Mouse (Mus musculus) T-helper 2 cell (primary cell): ENCODE data around the gene Dnah7c.
"Not testable (repeated sequence)": the region's sequence is repeated elsewhere in the genome, so short reads cannot be mapped to it uniquely, and the experiment has no call there.

Source experiments
- in situ Hi-C: fragments of 300-600 bp; cut with MboI, MseI; formaldehyde crosslinking; loops from one replicate; pipeline ENCODE4 v1.15.1; 2025; ENCODE audit warnings: high pct_unique_total_duplicates

The Dnah7c gene

DNA sequence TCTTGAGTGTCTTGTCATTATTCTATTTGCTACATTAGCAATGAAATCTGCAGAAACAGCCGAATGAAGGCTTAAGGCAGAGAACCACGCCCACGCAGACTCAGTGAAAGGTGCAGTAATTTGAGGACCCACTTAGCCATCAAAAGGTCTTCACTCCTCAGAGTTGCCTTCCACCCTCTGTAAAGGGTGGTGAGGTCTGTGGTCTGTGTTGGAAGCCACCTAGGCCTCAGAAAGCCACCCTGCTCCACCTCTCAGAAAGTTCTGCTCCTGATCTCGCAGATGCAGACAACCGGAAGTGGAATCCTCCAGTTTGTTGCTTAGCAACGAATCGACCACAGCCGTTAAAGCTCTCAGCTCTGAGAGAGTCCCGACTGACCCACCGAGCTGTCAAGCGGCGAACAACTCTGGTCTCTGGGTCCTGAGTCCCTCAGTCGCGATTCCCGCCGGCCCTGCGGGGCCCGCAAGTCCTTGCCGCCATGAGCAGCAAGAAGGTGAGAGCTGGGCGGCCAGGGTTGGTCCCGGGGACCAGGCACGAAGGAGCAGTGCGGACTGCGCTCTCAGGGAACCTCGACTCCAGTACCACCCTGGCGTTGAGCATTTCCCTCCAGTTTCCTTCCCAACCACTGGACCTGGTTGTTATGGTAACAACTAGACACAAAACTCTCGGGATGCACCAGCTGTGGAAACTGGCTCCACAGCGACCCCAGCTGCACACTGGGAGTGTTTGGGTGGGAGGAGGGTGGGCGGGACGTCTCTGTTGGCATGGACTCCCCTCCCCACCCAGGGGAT is at the start of gene Dnah7c:
Dnah7c (plus strand) TSS at position 456 of the 789 bp plus-strand sequence.
- in situ Hi-C loops: no loop called here

DNA sequence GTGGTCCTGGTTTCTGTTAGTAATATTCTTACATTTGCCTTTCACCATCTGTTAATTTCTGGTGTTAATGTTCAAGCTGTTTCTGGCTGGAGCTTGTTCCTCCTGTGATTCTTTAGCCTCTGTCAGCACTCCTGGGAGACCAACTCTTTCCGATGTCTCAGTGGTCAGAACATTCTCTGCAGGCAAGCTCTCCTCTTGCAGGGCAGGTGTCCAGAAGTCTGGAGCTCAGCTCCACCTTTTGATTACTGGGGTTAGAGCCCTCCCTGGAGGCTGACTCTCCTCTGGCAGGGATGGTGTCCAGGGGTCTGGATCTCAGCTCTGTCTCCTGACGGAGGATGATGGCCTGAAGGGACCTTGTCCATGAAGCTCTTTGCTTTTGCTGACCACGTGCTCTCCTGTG is 44.8 kb upstream of the Dnah7c start:
- in situ Hi-C loops: not testable (repeated sequence)

DNA sequence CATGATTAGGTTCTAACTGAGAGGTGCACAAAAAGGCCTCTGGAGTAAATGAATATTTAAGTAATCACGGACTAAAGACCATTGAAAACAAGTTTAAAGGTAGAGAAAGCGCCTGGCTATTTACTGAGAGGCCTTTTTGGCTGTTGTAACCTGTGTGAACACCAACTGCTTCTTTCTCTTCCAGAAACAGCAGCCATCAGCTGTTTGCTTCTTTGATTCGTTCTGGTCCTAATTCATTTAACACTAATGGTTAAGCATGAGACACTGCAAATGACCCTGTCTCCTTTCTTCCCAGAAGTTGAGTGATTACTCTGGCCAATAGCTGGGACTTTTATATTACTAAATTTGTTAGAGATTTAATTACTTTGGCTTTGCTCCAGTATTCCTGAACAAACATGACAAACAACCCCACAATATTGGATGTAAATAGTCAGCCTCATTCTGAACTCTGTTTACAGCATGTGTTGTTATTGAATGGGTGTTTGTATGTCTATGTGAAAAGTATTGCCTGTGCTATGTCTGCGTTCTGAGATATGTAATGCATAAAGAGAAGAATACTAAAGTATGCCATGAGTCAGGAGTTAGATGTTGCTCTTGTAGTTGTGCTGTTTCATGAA is 30.6 kb upstream of the Dnah7c start:
- in situ Hi-C loops: not testable (repeated sequence)

DNA sequence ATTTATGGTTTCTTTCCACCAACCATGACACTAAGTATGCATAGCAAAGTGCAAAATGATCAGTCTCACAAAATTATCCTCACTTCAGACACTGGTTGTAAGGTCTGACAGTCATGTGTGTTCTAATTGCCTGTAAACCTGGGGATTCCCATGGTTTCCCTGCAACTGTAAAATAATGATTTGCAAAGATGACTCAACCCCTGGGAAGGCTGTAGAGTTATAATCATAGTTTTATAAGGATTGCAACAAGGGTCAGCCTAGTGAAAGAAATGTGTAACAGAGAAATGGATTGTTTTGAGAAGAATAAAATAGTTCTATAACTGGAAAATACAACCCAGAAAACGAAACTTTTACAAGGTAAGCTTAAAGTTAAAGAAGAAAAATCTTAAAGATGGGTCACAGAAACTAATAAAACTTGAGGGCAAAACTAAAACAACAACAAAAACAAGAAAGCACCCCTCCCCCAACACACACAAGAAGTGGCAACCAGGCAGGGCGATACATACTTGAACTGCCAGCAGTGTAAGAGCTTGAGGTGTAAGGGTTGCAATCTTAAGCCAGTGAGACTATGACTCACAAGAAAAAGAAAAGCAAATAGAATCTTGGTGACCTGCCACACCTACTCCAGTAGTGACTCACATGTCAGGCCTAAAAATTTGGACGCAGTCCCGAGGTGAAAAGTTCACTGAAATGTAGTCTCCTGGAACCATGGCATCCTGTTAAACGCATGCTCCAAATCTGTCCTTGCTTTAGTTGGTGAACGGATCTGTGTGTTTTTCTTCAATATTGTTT is 16.9 kb upstream of the Dnah7c start:
- in situ Hi-C loops: loop anchor here (25.0 kb wide), 1 partner anchor 571 kb away; no protein-coding TSS in a partner anchor

DNA sequence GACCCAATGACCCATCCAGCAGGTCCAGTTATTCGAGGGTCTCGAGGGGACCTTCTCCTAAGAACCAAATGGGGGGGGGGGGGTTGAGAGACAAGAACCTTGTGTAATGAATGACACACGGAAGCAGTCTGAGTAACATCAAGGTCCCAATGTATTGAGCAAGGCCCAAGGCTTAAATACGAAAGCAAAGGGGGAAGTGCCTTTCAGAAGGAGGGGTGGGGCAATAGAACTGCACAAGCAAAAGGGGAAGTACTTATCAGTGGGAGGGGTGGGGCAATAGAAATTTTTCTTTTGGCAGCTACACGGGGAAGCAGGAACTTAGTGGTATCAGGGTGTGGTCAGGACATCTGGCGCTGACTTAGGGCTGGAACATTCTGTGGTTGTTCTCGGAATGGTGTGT is 10.6 kb upstream of the Dnah7c start:
- in situ Hi-C loops: loop anchor here (25.0 kb wide), 1 partner anchor 577 kb away; no protein-coding TSS in a partner anchor

DNA sequence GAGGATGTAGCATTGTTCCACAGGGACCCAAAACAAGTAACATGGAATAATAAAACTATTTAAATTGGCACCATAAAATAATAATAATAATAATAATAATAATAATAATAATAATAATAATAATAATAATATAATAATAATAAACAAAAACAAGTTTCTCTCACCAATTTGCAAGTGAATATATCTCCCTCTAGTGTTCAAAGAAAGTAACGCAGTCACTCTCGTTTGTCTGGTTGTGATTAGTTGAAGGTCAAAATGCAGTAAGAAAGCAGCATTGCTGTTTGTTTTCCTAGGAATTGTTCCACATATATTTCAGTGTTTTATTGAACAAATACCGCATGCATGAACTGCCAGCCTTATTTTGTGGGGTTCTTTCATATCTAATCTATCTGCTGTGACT is 8.4 kb upstream of the Dnah7c start:
- in situ Hi-C loops: loop anchor here (25.0 kb wide), 1 partner anchor 580 kb away; no protein-coding TSS in a partner anchor

DNA sequence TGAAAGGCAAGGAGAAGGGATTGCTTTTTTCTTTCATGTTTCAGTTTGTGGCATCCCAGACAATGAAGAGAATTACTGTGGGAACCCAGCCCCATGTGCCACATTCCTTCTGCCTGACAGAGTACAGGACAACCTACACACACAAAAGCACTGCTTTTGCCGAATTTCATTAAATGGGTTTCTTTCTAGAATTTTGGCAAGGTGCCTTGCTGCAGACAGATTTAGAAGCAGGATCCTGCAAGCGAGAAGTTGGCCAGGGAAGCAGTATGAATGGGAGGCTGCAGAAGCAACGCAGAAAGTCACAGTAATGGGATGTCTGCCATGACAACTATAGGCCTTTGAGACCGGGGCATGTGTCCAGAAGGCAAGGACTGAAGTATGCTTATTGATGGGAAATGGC is 6.4 kb upstream of the Dnah7c start:
- in situ Hi-C loops: loop anchor here (25.0 kb wide), 1 partner anchor 582 kb away; no protein-coding TSS in a partner anchor

DNA sequence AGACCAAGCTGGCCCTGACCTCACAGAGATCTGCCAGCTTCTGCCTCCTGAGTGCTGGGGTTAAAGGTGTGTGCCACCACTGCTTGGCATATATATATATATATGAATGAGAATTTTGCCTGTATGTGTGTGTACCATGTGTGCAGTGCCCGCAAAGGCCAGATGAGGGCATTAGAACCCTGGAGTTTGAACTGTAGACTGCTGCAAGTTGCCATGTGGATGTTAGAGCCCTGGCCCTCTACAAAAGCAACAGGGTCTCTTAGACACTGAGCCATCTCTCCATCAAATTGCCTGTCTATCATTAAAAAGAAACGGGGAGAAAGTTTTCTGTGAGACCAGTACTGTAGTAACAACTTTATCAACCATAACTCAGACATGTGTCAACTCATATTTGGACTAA is 3.0 kb downstream of the Dnah7c start:
- in situ Hi-C loops: no loop called here

DNA sequence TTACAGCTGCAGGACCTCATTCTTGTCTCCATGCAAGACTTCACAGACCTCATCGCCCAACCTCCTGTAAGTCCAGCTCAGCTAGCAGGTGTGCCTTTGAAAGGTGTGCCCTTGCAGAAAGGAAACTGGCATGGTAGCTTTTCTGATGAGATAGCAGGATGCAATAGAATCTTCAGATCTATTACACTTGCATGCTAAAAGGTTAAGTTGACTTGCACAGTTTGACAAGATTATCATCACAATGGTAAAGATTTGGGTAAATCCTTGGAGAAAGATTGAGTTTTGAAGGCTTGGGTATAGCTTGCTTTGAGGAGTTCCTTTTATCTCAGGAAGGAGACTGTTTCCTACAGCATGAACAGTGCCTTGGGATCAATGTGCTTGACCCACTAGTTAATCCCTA is 89.3 kb downstream of the Dnah7c start:
- in situ Hi-C loops: not testable (repeated sequence)

DNA sequence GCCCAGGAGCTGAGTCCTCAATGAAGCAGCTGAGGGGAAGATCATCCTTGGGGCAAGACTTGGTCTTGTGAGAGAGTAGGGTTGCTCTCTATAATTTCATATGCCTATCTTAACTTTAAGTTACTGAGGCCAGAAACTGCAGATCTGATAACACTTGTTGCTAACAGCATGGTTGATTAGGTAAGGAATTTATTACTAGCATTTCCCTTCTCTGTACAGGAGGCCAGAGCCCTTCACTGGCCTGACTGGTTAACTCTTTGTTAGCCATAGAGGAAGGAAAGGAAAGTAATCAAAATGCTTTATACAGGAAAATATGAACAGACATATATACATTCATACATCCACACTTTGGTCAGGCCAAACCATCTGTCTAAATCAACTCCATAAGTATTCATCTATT is 95.6 kb downstream of the Dnah7c start:
- in situ Hi-C loops: loop anchor here (5.0 kb wide), 1 partner anchor 394 kb away; no protein-coding TSS in a partner anchor

DNA sequence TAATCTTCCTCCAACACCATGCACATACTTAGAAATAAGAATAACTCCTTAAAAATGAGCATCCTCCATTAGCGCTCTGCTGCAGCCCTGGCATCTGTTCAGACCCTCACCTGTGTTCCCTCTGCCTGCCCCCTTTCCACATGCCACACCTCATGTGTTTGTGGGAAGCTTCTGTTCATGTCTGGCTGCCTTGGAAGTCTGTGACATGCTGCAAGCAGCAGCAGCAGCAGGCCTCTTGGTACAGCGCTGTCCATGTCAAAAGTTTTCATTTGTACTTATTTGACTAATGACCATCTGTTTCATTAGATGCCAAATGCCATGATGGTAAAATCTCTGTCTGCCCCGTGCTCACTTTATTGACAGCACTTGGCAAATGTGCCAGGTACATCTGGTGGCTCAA is 101.1 kb downstream of the Dnah7c start:
- in situ Hi-C loops: not testable (repeated sequence)

DNA sequence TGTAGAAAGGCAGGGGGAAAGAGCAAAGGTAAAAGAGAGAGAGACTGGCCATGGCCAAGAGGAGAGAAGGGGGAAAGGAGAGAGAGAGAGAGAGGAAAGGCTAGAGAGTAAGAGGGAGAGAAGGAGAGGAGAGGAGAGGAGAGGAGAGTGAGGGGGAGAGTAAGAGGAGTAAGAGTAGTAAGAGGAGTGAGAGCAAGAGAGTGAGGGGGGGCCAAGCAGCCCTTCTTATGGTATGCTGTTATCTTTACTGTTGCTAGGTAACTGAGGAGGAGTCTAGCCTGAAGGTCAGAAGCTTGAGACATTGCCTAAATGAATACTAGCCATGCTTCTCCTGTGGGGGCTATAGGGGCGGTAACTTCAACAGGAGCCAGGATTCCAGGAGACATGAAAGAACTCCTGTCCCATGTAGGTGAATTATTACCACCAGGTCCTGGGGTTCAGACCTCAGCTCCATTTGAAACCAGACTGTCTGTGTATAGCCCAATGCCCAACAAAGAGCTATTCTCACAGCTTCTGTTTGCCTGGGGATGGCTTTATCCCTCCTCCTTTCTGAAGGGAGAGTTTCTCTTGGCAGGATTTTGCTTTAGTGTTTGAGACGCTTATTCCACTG is 119.5 kb downstream of the Dnah7c start:
- in situ Hi-C loops: no loop called here

DNA sequence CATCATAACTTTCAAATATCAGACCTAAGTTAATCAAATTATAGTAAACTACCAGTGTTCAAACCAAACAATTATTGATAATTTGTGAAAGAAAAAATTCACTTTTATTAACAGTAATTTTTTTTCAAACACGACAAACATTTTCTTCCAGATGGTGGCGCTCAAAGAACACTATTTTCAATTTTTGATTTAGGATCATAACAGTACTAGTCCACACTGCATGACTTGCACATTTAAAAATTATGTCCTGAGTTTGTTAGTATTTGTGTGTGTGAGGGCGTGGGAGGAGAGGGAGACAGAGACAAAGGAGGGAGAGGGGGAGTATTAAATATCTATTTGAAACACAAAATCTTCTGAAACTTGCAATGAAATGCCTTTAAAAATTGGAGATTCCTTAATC is 155.0 kb downstream of the Dnah7c start:
- in situ Hi-C loops: no loop called here

DNA sequence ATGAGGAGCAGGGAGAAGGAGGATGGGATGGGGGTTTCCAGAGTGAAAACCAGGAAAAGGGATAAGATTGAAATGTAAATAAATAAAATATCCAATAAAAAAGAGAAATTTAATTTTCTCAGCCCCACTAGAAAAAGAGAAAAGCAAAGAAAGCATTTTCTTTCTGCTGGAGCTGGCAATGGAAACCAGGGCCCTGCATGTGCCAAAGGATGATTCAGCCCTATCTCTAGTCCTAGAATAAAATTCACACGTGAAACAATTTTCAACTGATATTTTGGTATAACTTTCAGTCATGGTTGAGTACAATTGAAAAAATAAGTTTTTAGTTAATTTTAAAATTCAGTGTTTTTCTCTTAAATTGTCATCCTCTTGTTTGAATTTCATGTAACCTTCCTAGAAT is 168.4 kb downstream of the Dnah7c start:
- in situ Hi-C loops: loop anchor here (10.0 kb wide), 1 partner anchor 419 kb away; no protein-coding TSS in a partner anchor

DNA sequence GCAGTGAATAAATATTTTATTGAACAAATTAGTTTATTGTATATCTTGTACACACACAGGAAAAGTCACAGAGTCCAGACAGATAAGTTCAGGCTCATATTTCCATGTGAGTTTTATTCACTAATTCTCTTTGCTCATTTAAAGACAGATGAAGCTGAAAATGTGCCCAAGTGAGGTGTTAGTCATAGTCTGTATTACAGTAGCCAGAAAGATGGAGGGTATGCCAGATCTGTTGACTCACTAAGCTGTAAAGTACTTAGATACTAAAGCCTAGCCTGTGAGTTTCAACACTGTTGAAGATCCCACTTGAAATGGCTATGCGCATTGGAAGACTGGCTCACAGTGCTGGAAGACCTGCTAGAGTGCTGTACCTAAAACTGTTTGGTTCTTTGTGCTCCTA is 171.0 kb downstream of the Dnah7c start:
- in situ Hi-C loops: loop anchor here (10.0 kb wide), 1 partner anchor 422 kb away; no protein-coding TSS in a partner anchor

DNA sequence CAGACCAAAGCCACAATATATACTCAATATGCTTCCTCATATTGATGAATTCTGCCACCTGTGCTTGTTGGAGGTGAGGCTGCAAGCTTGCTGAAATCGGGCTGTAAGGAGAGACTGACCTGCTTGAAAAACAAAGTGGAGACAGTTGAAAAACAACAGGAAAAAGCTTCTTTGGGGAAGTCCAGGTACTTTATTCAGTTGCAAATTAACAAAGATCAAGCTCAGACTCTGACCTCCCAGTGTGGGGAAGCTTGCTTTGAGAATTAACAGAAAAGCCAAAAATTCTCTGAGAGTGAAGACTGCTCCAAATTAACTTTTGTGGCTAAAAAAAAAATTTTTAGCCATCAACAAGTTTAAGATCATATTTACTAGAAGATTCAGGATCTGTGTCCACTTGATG is 194.9 kb downstream of the Dnah7c start:
- in situ Hi-C loops: no loop called here

DNA sequence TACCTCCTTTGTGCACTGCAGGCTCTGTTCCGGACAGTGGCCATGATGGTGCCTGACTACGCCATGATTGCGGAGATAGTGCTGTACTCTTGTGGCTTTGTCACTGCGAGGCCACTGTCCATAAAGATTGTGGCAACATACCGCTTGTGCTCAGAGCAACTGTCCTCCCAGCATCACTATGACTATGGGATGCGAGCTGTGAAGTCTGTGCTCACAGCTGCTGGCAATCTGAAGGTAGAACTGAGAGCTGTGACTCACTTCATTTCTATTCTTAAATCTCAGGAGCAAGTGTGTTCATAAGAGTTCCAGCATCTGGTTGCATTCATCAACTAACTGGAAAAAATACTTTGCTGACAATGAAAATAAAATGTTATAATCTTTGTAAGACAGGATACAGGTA is 200.5 kb downstream of the Dnah7c start:
- in situ Hi-C loops: not testable (repeated sequence)

DNA sequence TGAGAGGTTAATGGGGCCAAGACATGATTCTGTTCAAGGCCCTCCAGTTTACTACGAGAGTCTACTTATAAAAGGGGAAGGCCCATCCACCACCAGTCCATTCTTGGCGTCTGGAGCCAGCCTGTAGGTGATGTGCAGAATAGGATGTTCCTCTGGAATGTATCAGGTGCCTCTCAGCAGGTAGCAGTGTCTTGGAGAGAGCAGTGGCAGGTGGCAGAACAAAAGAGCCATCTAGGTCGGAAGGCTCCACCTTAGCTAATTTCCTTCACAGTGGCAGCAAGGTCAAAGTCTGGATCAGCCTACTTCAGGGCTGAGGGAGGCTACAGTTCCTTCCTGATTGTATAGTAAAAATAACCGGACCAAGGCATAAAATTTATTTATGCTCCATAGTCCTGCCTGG is 224.4 kb downstream of the Dnah7c start:
- in situ Hi-C loops: not testable (repeated sequence)

DNA sequence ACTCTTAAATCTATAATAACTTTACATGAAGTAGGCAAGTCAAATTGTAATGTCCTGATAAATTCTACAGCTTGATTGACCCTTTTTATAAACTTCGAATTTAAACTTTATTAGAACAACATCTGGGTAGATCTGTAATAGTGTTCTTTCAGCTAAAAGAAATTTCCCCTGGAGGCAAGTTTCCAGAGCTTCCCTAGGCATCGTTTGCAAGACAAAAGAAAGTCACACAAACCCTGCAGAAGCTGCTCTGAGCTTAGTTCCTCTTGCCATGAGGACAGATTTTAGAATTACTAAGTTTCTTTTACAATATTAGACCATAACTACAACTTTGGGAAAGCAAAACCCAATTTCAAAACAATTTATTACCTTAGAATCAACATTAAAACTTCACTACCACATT is 227.3 kb downstream of the Dnah7c start:
- in situ Hi-C loops: not testable (repeated sequence)

DNA sequence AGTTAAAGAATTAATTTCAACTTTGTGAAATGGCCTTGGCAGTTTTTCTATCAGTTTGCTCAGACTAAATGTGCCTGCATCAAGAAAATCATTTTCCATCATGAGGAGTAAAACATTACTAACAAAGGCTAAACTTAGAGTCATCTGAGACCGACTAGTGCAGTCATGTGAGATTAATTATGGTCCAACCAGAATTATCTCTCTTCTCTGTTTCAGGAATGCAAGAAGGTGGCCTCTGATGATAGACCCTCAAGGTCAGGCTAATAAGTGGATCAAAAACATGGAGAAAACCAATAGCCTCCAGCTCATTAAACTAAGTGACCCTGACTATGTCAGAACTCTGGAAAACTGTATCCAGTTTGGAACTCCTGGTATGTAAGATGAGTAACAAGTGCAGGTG is 299.4 kb downstream of the Dnah7c start:
- in situ Hi-C loops: not testable (repeated sequence)

DNA sequence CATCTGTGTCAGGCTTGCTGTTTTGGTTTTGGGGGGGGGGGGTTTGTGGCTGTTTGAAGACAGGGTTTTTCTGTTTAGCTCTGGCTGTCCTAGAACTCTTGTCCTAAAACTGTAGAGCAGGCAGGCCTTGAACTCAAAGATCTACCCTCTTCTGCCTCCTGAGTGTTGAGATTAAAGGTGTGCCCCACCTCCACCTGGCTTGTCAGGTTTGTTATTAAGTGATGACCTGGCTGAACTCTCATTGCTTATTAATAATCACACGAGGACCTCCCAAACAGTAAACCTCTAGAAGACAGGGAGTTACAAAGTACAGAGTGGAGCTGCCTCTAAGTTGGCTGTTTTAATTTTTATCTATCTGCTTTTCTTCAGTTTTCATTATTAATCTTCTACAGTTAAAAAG is 299.9 kb downstream of the Dnah7c start:
- in situ Hi-C loops: no loop called here

DNA sequence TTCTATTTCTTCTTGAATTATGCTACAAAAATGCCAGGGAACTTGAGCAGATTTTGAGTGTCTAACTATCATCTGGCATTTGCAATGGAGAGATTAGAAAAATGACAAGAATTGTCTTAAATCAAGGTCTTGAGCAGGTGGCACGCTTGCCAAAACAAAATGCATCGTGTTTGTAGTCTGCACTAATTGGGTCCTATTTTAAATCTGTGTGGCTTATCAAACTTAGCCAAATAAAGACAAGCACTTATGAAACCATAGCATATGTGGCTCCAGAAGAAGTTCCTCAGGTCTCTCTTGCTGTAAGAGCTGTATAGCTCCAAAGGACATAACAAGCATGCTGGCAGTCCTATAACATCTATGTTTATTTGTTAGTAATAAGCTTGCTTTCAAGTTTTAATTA is 300.3 kb downstream of the Dnah7c start:
- in situ Hi-C loops: not testable (repeated sequence)
